Mouse (Mus musculus): ENCODE data around the gene Foxo3. TPM values are rescaled to one million over a fixed set of nuclear protein-coding genes. Genes with fewer than 3 reads are reported as not detected.
A peak's percentile ranks its signal among the peaks of the same experiment; 100 is the strongest.

Foxo3 gene
- total RNA-seq, 2 experiments from 2014 or later: 40.1 to 41.1 TPM

- DNase-seq (ENCODE audit: low spot score in 2 of 2): no peak
Measured at GRCm38 (mm10) chr10:42189037-42189436, 87.5 kb downstream of the Foxo3 start.

GRCm38 (mm10) chr10:42188091-42188490 is 88.5 kb downstream of the Foxo3 start:
- DNase-seq (ENCODE audit: low spot score in 2 of 2): no peak

GRCm38 (mm10) chr10:42186941-42187401 is 89.6 kb downstream of the Foxo3 start:
- no peak for DNase-seq (ENCODE audit: low spot score in 2 of 2)

GRCm38 (mm10) chr10:42180333-42180732 is 96.2 kb downstream of the Foxo3 start:
- no peak for DNase-seq (ENCODE audit: low spot score in 2 of 2)

- no peak for DNase-seq (ENCODE audit: low spot score in 2 of 2)
Measured at GRCm38 (mm10) chr10:42178751-42179150, 97.8 kb downstream of the Foxo3 start.

- DNase-seq (ENCODE audit: low spot score in 2 of 2): no peak
Measured at GRCm38 (mm10) chr10:42177771-42178674, 98.5 kb downstream of the Foxo3 start.

- DNase-seq (ENCODE audit: low spot score in 2 of 2): peak in 1 of 2 experiments; percentile 17
Measured at GRCm38 (mm10) chr10:42174283-42174682, 102.3 kb downstream of the Foxo3 start.

GRCm38 (mm10) chr10:42173839-42174238 is 102.7 kb downstream of the Foxo3 start:
- DNase-seq (ENCODE audit: low spot score in 2 of 2): no peak

- DNase-seq (ENCODE audit: low spot score in 2 of 2): no peak
Measured at GRCm38 (mm10) chr10:42170889-42171347, 105.6 kb downstream of the Foxo3 start.

- DNase-seq (ENCODE audit: low spot score in 2 of 2): no peak
Measured at GRCm38 (mm10) chr10:42170201-42170600, 106.4 kb downstream of the Foxo3 start.

GRCm38 (mm10) chr10:42154727-42155126 is 121.8 kb downstream of the Foxo3 start:
- no peak for DNase-seq (ENCODE audit: low spot score in 2 of 2)

- peak; percentile 29 to 55 for DNase-seq (ENCODE audit: low spot score in 2 of 2)
Measured at GRCm38 (mm10) chr10:42152426-42153205, 123.9 kb downstream of the Foxo3 start.

GRCm38 (mm10) chr10:42149767-42150166 is 126.8 kb downstream of the Foxo3 start:
- DNase-seq (ENCODE audit: low spot score in 2 of 2): no peak

GRCm38 (mm10) chr10:42148326-42148725 is 128.2 kb downstream of the Foxo3 start:
- no peak for DNase-seq (ENCODE audit: low spot score in 2 of 2)

GRCm38 (mm10) chr10:42145221-42145620 is 131.3 kb downstream of the Foxo3 start:
- DNase-seq (ENCODE audit: low spot score in 2 of 2): no peak

GRCm38 (mm10) chr10:42144788-42145187 is 131.8 kb downstream of the Foxo3 start:
- no peak for DNase-seq (ENCODE audit: low spot score in 2 of 2)

- no peak for DNase-seq (ENCODE audit: low spot score in 2 of 2)
Measured at GRCm38 (mm10) chr10:42144176-42144575, 132.4 kb downstream of the Foxo3 start.

- DNase-seq (ENCODE audit: low spot score in 2 of 2): no peak
Measured at GRCm38 (mm10) chr10:42142791-42143190, 133.8 kb downstream of the Foxo3 start.

GRCm38 (mm10) chr10:42142081-42142480 is 134.5 kb downstream of the Foxo3 start:
- no peak for DNase-seq (ENCODE audit: low spot score in 2 of 2)

GRCm38 (mm10) chr10:42139749-42140148 is 136.8 kb downstream of the Foxo3 start:
- DNase-seq (ENCODE audit: low spot score in 2 of 2): no peak

- no peak for DNase-seq (ENCODE audit: low spot score in 2 of 2)
Measured at GRCm38 (mm10) chr10:42134759-42135702, 141.5 kb downstream of the Foxo3 start.

All from layer of hippocampus, postnatal 14 days (tissue).